Mouse (Mus musculus): ENCODE results near the gene Epha4.

Gene Epha4

GRCm38 (mm10) chr1:77446438-77446837, 68.5 kb downstream of the Epha4 start:
- DNase-seq (ENCODE audit: low read depth): no peak

GRCm38 (mm10) chr1:77444648-77445047, 70.2 kb downstream of the Epha4 start:
- no peak for DNase-seq (ENCODE audit: low read depth)

- no peak for DNase-seq (ENCODE audit: low read depth)
These were observed 72.9 kb downstream of the Epha4 start for GRCm38 (mm10) chr1:77441987-77442386.

GRCm38 (mm10) chr1:77441401-77441800, 73.5 kb downstream of the Epha4 start:
- no peak for DNase-seq (ENCODE audit: low read depth)

GRCm38 (mm10) chr1:77440512-77440911, 74.4 kb downstream of the Epha4 start:
- DNase-seq (ENCODE audit: low read depth): no peak

GRCm38 (mm10) chr1:77439383-77440074, 75.4 kb downstream of the Epha4 start:
- DNase-seq (ENCODE audit: low read depth): no peak

GRCm38 (mm10) chr1:77438639-77439038, 76.2 kb downstream of the Epha4 start:
- no peak for DNase-seq (ENCODE audit: low read depth)

- DNase-seq (ENCODE audit: low read depth): no peak
These were observed 76.8 kb downstream of the Epha4 start for GRCm38 (mm10) chr1:77437881-77438610.

- no peak for DNase-seq (ENCODE audit: low read depth)
These were observed 79.8 kb downstream of the Epha4 start for GRCm38 (mm10) chr1:77435045-77435444.

- no peak for DNase-seq (ENCODE audit: low read depth)
These were observed 81.7 kb downstream of the Epha4 start for GRCm38 (mm10) chr1:77433148-77433547.

GRCm38 (mm10) chr1:77432489-77432888, 82.4 kb downstream of the Epha4 start:
- no peak for DNase-seq (ENCODE audit: low read depth)

GRCm38 (mm10) chr1:77429174-77429573, 85.7 kb downstream of the Epha4 start:
- DNase-seq (ENCODE audit: low read depth): no peak

GRCm38 (mm10) chr1:77426956-77427355, 87.9 kb downstream of the Epha4 start:
- no peak for DNase-seq (ENCODE audit: low read depth)

GRCm38 (mm10) chr1:77425171-77425570, 89.7 kb downstream of the Epha4 start:
- no peak for DNase-seq (ENCODE audit: low read depth)

- DNase-seq (ENCODE audit: low read depth): no peak
These were observed 93.8 kb downstream of the Epha4 start for GRCm38 (mm10) chr1:77421081-77421480.

GRCm38 (mm10) chr1:77420348-77420747, 94.5 kb downstream of the Epha4 start:
- DNase-seq (ENCODE audit: low read depth): no peak

GRCm38 (mm10) chr1:77416872-77417271, 98.0 kb downstream of the Epha4 start:
- DNase-seq (ENCODE audit: low read depth): no peak

GRCm38 (mm10) chr1:77412871-77413669, 101.8 kb downstream of the Epha4 start:
- DNase-seq (ENCODE audit: low read depth): no peak

GRCm38 (mm10) chr1:77412285-77412684, 102.6 kb downstream of the Epha4 start:
- DNase-seq (ENCODE audit: low read depth): no peak

- no peak for DNase-seq (ENCODE audit: low read depth)
These were observed 103.7 kb downstream of the Epha4 start for GRCm38 (mm10) chr1:77411222-77411621.

- no peak for DNase-seq (ENCODE audit: low read depth)
These were observed 104.2 kb downstream of the Epha4 start for GRCm38 (mm10) chr1:77410716-77411115.

- DNase-seq (ENCODE audit: low read depth): no peak
These were observed 104.7 kb downstream of the Epha4 start for GRCm38 (mm10) chr1:77410153-77410552.

GRCm38 (mm10) chr1:77409509-77409908, 105.4 kb downstream of the Epha4 start:
- DNase-seq (ENCODE audit: low read depth): no peak

Data from c-Kit-positive CD71-negative TER-119-negative erythroid progenitor cells, embryonic 14.5 days (primary cell).